Mouse (Mus musculus) layer of hippocampus, postnatal 14 days (tissue): ENCODE results near the gene Mdh2. TPM values are rescaled to one million over a fixed set of nuclear protein-coding genes. Genes with fewer than 3 reads are reported as not detected.

Experiments used
- DNase-seq, 2 experiments: peaks; one replicate each; pipeline ENCODE4 v3.0.0; 2021 to 2022; ENCODE audit warnings: low spot score in 2 of 2, mixed read lengths in 1 of 2
- microRNA-seq, 2 experiments: library from miRNA; unstranded; fragments of <30 nt; microRNA quantifications; one replicate each; pipeline ENCODE4 v1.2.0; 2021
- total RNA-seq, 2 experiments: library from RNA; stranded (reverse); gene quantifications; 2 replicates each; pipeline ENCODE4 v1.2.3; 2021

Mdh2 gene
- total RNA-seq, 2 experiments from 2014 or later: 463 to 479 TPM

DNA sequence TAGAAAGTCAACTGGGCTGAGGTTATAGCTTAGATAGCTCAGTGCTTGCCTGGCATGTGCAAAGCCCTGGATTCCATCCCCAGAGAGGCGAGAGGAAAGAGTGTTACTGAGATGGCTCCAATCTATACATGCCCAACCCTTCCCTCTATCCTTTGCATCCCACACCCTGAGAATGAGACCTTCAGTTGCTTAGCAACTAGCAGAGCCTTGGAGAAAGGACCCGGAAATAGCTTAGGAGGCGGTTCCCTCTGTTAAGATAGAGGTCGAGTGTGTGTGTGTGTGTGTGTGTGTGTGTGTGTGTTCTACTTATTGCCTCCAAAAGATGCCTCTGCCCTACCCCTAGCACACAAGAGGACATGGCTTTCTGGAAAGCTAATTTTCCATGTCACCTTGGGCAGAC, 54.4 kb downstream of the Mdh2 start:
- no peak for DNase-seq

DNA sequence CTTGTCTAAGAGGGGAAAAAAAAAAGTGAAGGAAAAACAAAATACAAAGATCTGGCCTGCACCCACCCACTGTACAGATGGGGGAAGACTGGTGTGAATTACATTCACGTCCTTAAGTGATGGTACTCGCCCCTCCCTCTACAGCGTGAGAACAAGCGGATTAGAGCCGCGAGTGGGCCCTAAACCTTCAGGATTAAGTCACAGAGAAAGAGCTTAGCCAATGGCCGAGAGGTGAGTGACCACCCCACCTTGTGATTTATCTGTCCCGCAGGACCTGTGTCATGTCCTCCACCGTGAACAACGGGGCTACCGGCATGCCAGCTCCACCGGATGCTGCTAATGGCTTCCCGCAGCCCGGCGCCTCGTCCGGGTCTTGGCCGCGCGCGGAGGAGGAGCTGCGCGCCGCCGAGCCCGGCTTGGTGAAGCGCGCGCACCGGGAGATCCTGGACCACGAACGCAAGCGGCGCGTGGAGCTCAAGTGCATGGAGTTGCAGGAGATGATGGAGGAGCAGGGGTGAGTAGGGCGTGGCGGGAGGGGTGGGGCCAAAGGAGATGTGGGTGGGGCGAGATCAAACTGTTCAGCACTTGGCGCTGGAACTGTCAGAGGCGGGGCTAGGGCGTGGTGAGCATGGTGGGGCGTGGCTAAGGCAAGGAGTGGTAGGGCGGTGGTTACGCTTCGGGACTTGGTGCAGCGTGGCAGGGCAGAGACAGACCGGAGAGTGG, 56.6 kb downstream of the Mdh2 start:
- DNase-seq: peak; percentile 49 to 67

DNA sequence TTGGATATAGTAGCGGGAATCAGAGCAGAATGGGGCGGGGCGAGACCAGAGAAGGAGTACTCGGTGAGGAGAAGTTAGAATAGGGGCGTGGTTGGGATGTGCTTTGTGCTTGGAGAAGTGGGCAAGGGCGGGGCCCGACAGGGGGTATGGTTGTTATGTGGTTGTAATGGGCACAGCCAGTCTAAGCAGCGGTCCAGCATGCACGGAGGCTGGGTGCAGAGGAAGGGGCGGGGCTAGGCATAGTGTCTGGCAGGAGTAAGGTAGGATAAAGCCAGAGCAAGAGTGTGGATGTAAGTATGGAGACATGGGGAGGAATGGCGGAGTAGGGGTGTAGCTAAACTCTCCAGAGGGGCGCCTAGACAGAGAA, 57.2 kb downstream of the Mdh2 start:
- no peak for DNase-seq

DNA sequence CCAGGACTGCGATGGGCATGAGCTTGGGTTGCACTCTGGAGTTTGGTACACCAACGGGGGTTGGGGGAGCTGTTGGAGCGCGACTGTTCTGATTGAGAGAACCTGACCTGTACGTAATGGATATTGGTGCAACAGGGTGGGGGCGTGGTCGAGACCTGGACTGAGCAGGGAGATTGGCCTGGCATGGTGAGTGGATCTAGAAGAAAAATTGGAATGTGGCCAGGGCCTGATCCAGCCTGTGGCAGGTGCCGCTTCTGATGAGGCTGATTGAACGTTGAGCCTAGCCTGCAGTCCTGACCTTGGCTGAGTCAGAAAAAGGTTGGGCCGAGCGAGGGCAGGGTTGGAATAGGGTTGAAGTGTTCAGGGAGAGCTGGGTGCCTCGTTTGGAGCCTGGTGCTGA, 57.7 kb downstream of the Mdh2 start:
- no peak for DNase-seq

Small RNA genes lying within 50 kb of the gene (microRNA-seq; reads per million reads assigned to microRNA genes)
- gene Gm23268 (0 reads per million in 2 experiments), gene Mir7034 (0 to 0.28 reads per million in 2 experiments)

Other genes starting within 250 kb of the Mdh2 start
- gene Hip1, start 233.4 kb upstream of the Mdh2 start, total RNA-seq: 10 to 100 TPM; 56.1 to 62.6 TPM
- gene Ccl26, start 214.9 kb upstream of the Mdh2 start, total RNA-seq: not detected
- under 1 TPM in 1 of 2 experiments, not detected in 1; 0.44 TPM for gene Ccl24, start 205.4 kb upstream of the Mdh2 start, total RNA-seq
- 10 to 100 TPM; 66.9 to 71.7 TPM for gene Rhbdd2, start 145.9 kb upstream of the Mdh2 start, total RNA-seq
- gene Por, start 108.4 kb upstream of the Mdh2 start, total RNA-seq: 10 to 100 TPM; 81.9 to 87.8 TPM
- 10 to 100 TPM; 13.7 to 15.6 TPM for gene Tmem120a, start 34.0 kb upstream of the Mdh2 start, total RNA-seq
- gene Styxl1, start 95 bp upstream of the Mdh2 start, total RNA-seq: under 1 TPM in 1 of 2 experiments, not detected in 1; 0.44 TPM
- gene Srrm3, start 28.4 kb downstream of the Mdh2 start, total RNA-seq: 10 to 100 TPM; 63.2 to 68.4 TPM
- 10 to 100 TPM in 1 of 2 experiments, 1 to 10 TPM in 1; 7.1 to 10.5 TPM for gene Hspb1, start 109.4 kb downstream of the Mdh2 start, total RNA-seq
- gene Ywhag, start 156.1 kb downstream of the Mdh2 start, total RNA-seq: 1,000 to 10,000 TPM; 1,522 to 1,558 TPM
- 1 to 10 TPM; 1.7 to 2.0 TPM for gene Ssc4d, start 196.1 kb downstream of the Mdh2 start, total RNA-seq
- not detected for gene Zp3, start 201.6 kb downstream of the Mdh2 start, total RNA-seq
- 1 to 10 TPM; 9.1 to 9.5 TPM for gene Dtx2, start 216.3 kb downstream of the Mdh2 start, total RNA-seq